Comparison of ENCODE assay signal across 13 mouse cellular contexts in the genomic region with DNA sequence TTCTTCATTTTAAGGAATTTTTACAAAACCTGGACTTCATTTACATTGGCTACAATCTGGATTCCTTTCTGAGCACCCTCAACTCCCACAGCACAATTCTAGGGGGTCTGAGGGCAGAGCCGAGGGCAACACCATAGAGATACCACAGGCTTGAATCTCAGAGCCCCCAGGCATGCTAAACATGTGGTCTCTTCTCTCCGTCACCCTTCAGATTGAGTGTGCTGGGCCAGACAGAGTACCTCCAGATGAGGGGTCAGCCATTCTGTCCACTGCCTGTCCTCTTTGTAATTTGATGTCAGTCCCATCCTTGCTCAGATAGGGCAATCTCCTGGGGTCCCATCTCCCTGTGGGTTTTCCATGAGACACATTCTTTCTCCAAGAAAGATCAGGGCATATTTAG. TPM values are rescaled to one million over a fixed set of nuclear protein-coding genes. Genes with fewer than 3 reads are reported as not detected.
A peak's percentile ranks its signal among the peaks of the same experiment; 100 is the strongest.
DNase-seq lines count a peak whose midpoint lies in the region; ATAC-seq lines count a peak whose summit lies in the region.
"Had no signal": no experiment of that assay in that cellular context is flagged by ENCODE, and none has a peak within 500 bp of the region (broad histone marks: within the 10 kb centered on the region; RNA-seq: fewer than 3 reads in every experiment).

No protein-coding gene starts in this region.

- no peak overlapping the region for H3K4me3 ChIP-seq in forebrain, embryonic 11.5 days (ENCODE audit: low read depth, low read length)
- H3K4me3 ChIP-seq in hindbrain, embryonic 15.5 days, result no peak overlapping the region
- H3K4me3 ChIP-seq in midbrain, embryonic 16.5 days (ENCODE audit: low read depth, low read length), result no peak overlapping the region

- H3K4me2 ChIP-seq in forebrain, embryonic 11.5 days (ENCODE audit: low read depth, low read length, severe bottlenecking), result no peak overlapping the region
- no peak overlapping the region for H3K4me2 ChIP-seq in hindbrain, embryonic 15.5 days
- H3K4me2 ChIP-seq in midbrain, embryonic 16.5 days (ENCODE audit: low read length), result no peak overlapping the region

- intact Hi-C loops in heart, postnatal 36 days (cut with DNase I), result no loop called here

- no peak overlapping the region for H3K9ac ChIP-seq in forebrain, embryonic 11.5 days (ENCODE audit: low read length)
- no peak overlapping the region for H3K9ac ChIP-seq in hindbrain, embryonic 15.5 days
- H3K9ac ChIP-seq in midbrain, embryonic 16.5 days (ENCODE audit: low read depth, low read length), result 0 out of 2 replicates have a peak overlapping the region, but pooled peaks have one; percentile 30

- no peak overlapping the region for H3K27ac ChIP-seq in forebrain, embryonic 11.5 days (ENCODE audit: low read depth, low read length)
- peak overlapping the region; percentile 39 for H3K27ac ChIP-seq in hindbrain, embryonic 15.5 days (replicated peaks)
- H3K27ac ChIP-seq in midbrain, embryonic 16.5 days (ENCODE audit: low read length), result peak overlapping the region; percentile 28; the same call in 1 of the 2 replicates
- H3K27ac ChIP-seq: macrophage had no signal

- peaks cover 22% of the 10 kb centered on the region for H3K4me1 ChIP-seq in forebrain, embryonic 11.5 days (replicated peaks; ENCODE audit: control insufficient read depth, insufficient read depth, low read length)
- H3K4me1 ChIP-seq in hindbrain, embryonic 15.5 days (replicated peaks), result peaks cover 43% of the 10 kb centered on the region
- H3K4me1 ChIP-seq in midbrain, embryonic 16.5 days (ENCODE audit: control insufficient read depth, insufficient read depth, low read length), result peaks cover 16% of the 10 kb centered on the region

- no peaks in the 10 kb centered on the region for H3K27me3 ChIP-seq in forebrain, embryonic 11.5 days (ENCODE audit: control insufficient read depth, insufficient read depth, low read length)
- H3K27me3 ChIP-seq in hindbrain, embryonic 15.5 days, result no peaks in the 10 kb centered on the region
- no peaks in the 10 kb centered on the region for H3K27me3 ChIP-seq in midbrain, embryonic 16.5 days (ENCODE audit: control insufficient read depth, insufficient read depth, low read depth, low read length)

- peak; percentile 18; the same call in 1 of the 2 replicates for ATAC-seq in forebrain, embryonic 11.5 days (replicated peaks; ENCODE audit: low FRiP score)
- no peak for ATAC-seq in hindbrain, embryonic 15.5 days (ENCODE audit: low FRiP score, low read depth)
- no peak for ATAC-seq in midbrain, embryonic 16.5 days

- H3K9me3 ChIP-seq in forebrain, embryonic 11.5 days (ENCODE audit: control insufficient read depth, low read length), result no peaks in the 10 kb centered on the region
- no peaks in the 10 kb centered on the region for H3K9me3 ChIP-seq in hindbrain, embryonic 15.5 days
- no peaks in the 10 kb centered on the region for H3K9me3 ChIP-seq in midbrain, embryonic 16.5 days (replicated peaks; ENCODE audit: control insufficient read depth, low read length, poor library complexity, severe bottlenecking)

- 38% methylated on average over 2 of the region's 2 CpGs for WGBS in forebrain, embryonic 11.5 days
- WGBS in hindbrain, embryonic 15.5 days, result 53% methylated on average over 2 of the region's 2 CpGs
- 58% methylated on average over 2 of the region's 2 CpGs for whole genome bisulfite sequencing in midbrain, embryonic 16.5 days

- DNase-seq in heart, adult 11 months, result peak; percentile 65
- DNase-seq in heart, postnatal 36 days, result no peak
- DNase-seq in forebrain, embryonic 11.5 days (ENCODE audit: low spot score), result no peak
- DNase-seq in adrenal gland, postnatal 10 days, result no peak
- no peak for DNase-seq in adipocyte (ENCODE audit: low spot score)
- no peak for DNase-seq in spleen, postnatal 14 days (ENCODE audit: low spot score in 2 of 2)
- DNase-seq: adrenal gland, postnatal 36 days; B cell, adult 2 months; heart, postnatal 10 days; kidney, adult 9 months had no signal

- H3K36me3 ChIP-seq in forebrain, embryonic 11.5 days (ENCODE audit: control insufficient read depth, insufficient read depth, low read length), result no peaks in the 10 kb centered on the region
- no peaks in the 10 kb centered on the region for H3K36me3 ChIP-seq in hindbrain, embryonic 15.5 days
- no peaks in the 10 kb centered on the region for H3K36me3 ChIP-seq in midbrain, embryonic 16.5 days (ENCODE audit: control insufficient read depth, insufficient read depth, low read length)

RNA-seq across cellular contexts. Expression of gene Ggact, which starts 31.9 kb away (rescaled TPM):
- 10 to 100 TPM; 23.2 to 25.1 TPM for total RNA-seq in heart, postnatal 36 days (2021)
- polyA plus RNA-seq in forebrain, embryonic 11.5 days (2014; fragmentation: Nextera tagmentation; extraction: Ambion mirVana), result 5.9 and 6.5 TPM in 2 replicates
- polyA plus RNA-seq in hindbrain, embryonic 15.5 days (2015; fragmentation: Nextera tagmentation; extraction: Ambion mirVana), result 10.8 and 13.7 TPM in 2 replicates
- polyA plus RNA-seq in midbrain, embryonic 16.5 days (2015; fragmentation: Nextera tagmentation; extraction: Ambion mirVana), result 6.8 and 8.7 TPM in 2 replicates
- total RNA-seq in adrenal gland, postnatal 10 days (2021), result 10 to 100 TPM; 36.5 to 45.0 TPM
